Mouse (Mus musculus) intestine, embryonic 16.5 days (tissue): ENCODE measurements around the gene A430078G23Rik. TPM values are rescaled to one million over a fixed set of nuclear protein-coding genes. Genes with fewer than 3 reads are reported as not detected.

Experiments
- ATAC-seq: fragments of 200-750 bp; cut with Nextera tagmentation; 2 replicates; pipeline ENCODE4 v1.8.0; 2017; ENCODE audit warnings: moderate TSS enrichment, moderate library complexity
- H3K27ac ChIP-seq: fragments of 300-500 bp; sonication (generic); 2 replicates; pipeline ENCODE4 v1.5.1; 2014; ENCODE audit warnings: mild to moderate bottlenecking, low read length
- H3K27me3 ChIP-seq: fragments of 300-500 bp; sonication (generic); replicated peaks from 2 replicates; pipeline ENCODE4 v1.6.1; 2014; ENCODE audit warnings: low read length, control low read depth, mixed read lengths; ENCODE audit not compliant: control insufficient read depth, insufficient read depth
- H3K36me3 ChIP-seq: fragments of 300-500 bp; sonication (generic); 2 replicates; pipeline ENCODE4 v1.6.1; 2014; ENCODE audit warnings: low read length, control low read depth; ENCODE audit not compliant: control insufficient read depth, insufficient read depth
- H3K4me1 ChIP-seq: fragments of 300-500 bp; sonication (generic); 2 replicates; pipeline ENCODE4 v1.6.1; 2014; ENCODE audit warnings: low read length, control low read depth, mixed read lengths; ENCODE audit not compliant: control insufficient read depth, insufficient read depth
- H3K4me2 ChIP-seq: fragments of 300-500 bp; sonication (generic); 2 replicates; pipeline ENCODE4 v1.6.1; 2014; ENCODE audit warnings: low read depth, low read length, control low read depth
- H3K4me3 ChIP-seq: fragments of 300-500 bp; sonication (generic); 2 replicates; pipeline ENCODE4 v1.5.1; 2014; ENCODE audit warnings: mild to moderate bottlenecking, low read length
- H3K9ac ChIP-seq: fragments of 300-500 bp; sonication (generic); 2 replicates; pipeline ENCODE4 v1.6.1; 2014; ENCODE audit warnings: low read depth, low read length
- H3K9me3 ChIP-seq: fragments of 300-500 bp; sonication (generic); 2 replicates; pipeline ENCODE4 v1.6.1; 2016; ENCODE audit warnings: low read length, control low read depth; ENCODE audit not compliant: control insufficient read depth
- WGBS: fragments of 180-500 bp; shearing (Covaris S2); extraction: QIAGEN DNeasy Blood & Tissue Kit; methylation state at CpG from one replicate; pipeline ENCODE4 v1.1.7; 2014; 5-methylcytosine and 5-hydroxymethylcytosine counted together
- polyA plus RNA-seq: library from polyadenylated mRNA; unstranded; fragments of >200 nt; fragmentation: Nextera tagmentation; extraction: Ambion mirVana; gene quantifications from 2 replicates; pipeline ENCODE4 v1.2.1, GENCODE M21; 2015

Gene A430078G23Rik
- polyA plus RNA-seq, 1 experiment from 2014 or later: 0.32 TPM

GRCm38 (mm10) chr8:3345337-3345736 is 7.9 kb upstream of the A430078G23Rik start:
- WGBS: 94% methylated on average over 6 of the region's 6 CpGs

GRCm38 (mm10) chr8:3346691-3347413 is 6.4 kb upstream of the A430078G23Rik start:
- H3K4me2 ChIP-seq: no peak overlapping the region

More at GRCm38 (mm10) chr8:3345337-3345736, 7.9 kb upstream of the A430078G23Rik start:
- Histone ChIP-seq H3K36me3 (no peaks in the 10 kb centered on the region), H3K4me2 (no peak overlapping the region), H3K9me3 (no peaks in the 10 kb centered on the region), H3K4me1 (no peaks in the 10 kb centered on the region), H3K27ac (no peak overlapping the region), H3K4me3 (no peak overlapping the region), H3K27me3 (no peaks in the 10 kb centered on the region), H3K9ac (no peak overlapping the region)
- no peak for ATAC-seq

GRCm38 (mm10) chr8:3348142-3348823 is 4.9 kb upstream of the A430078G23Rik start:
- peak; percentile 53 for ATAC-seq
- Histone ChIP-seq H3K36me3 (no peaks in the 10 kb centered on the region), H3K4me2 (no peak overlapping the region), H3K4me3 (no peak overlapping the region), H3K9me3 (no peaks in the 10 kb centered on the region), H3K27ac (no peak overlapping the region), H3K9ac (0 out of 2 replicates have a peak overlapping the region, but pooled peaks have one; percentile 10), H3K27me3 (no peaks in the 10 kb centered on the region), H3K4me1 (peaks cover 8% of the 10 kb centered on the region; the same call in 1 of the 2 replicates)
- 19% methylated on average over 13 of the region's 13 CpGs for WGBS

More at GRCm38 (mm10) chr8:3346691-3347413, 6.4 kb upstream of the A430078G23Rik start:
- 83% methylated on average over 5 of the region's 5 CpGs for WGBS
- Histone ChIP-seq H3K36me3 (no peaks in the 10 kb centered on the region), H3K27ac (no peak overlapping the region), H3K4me3 (no peak overlapping the region), H3K4me1 (no peaks in the 10 kb centered on the region), H3K9ac (no peak overlapping the region), H3K9me3 (no peaks in the 10 kb centered on the region), H3K27me3 (no peaks in the 10 kb centered on the region)
- ATAC-seq: no peak

GRCm38 (mm10) chr8:3350747-3351146 is 2.5 kb upstream of the A430078G23Rik start:
- 45% methylated on average over 6 of the region's 6 CpGs for WGBS
- no peak for ATAC-seq

GRCm38 (mm10) chr8:3352715-3353114 is 500 bp upstream of the A430078G23Rik start:
- no peaks in the 10 kb centered on the region for H3K27me3 ChIP-seq
- no peak overlapping the region for H3K27ac ChIP-seq
- peak; percentile 73 for ATAC-seq
- no peak overlapping the region for H3K9ac ChIP-seq
- H3K4me1 ChIP-seq: peaks cover 8% of the 10 kb centered on the region; the same call in 1 of the 2 replicates
- H3K4me2 ChIP-seq: no peak overlapping the region
- no peak overlapping the region for H3K4me3 ChIP-seq
- H3K36me3 ChIP-seq: no peaks in the 10 kb centered on the region
- WGBS: 56% methylated on average over 6 of the region's 6 CpGs
- H3K9me3 ChIP-seq: no peaks in the 10 kb centered on the region

More at GRCm38 (mm10) chr8:3350747-3351146, 2.5 kb upstream of the A430078G23Rik start:
- peaks cover 8% of the 10 kb centered on the region; the same call in 1 of the 2 replicates for H3K4me1 ChIP-seq
- H3K27ac ChIP-seq: no peak overlapping the region
- no peak overlapping the region for H3K4me2 ChIP-seq
- H3K27me3 ChIP-seq: no peaks in the 10 kb centered on the region
- no peak overlapping the region for H3K4me3 ChIP-seq
- no peak overlapping the region for H3K9ac ChIP-seq
- no peaks in the 10 kb centered on the region for H3K9me3 ChIP-seq
- H3K36me3 ChIP-seq: no peaks in the 10 kb centered on the region

GRCm38 (mm10) chr8:3353811-3354442 is 712 bp downstream of the A430078G23Rik start:
- H3K27me3 ChIP-seq: no peaks in the 10 kb centered on the region
- H3K27ac ChIP-seq: no peak overlapping the region
- no peak overlapping the region for H3K9ac ChIP-seq
- H3K9me3 ChIP-seq: no peaks in the 10 kb centered on the region
- no peaks in the 10 kb centered on the region for H3K36me3 ChIP-seq
- peaks cover 8% of the 10 kb centered on the region; the same call in 1 of the 2 replicates for H3K4me1 ChIP-seq
- no peak for ATAC-seq
- no peak overlapping the region for H3K4me2 ChIP-seq
- no peak overlapping the region for H3K4me3 ChIP-seq
- WGBS: 68% methylated on average over 6 of the region's 6 CpGs

- Histone ChIP-seq H3K4me3 (no peak overlapping the region), H3K36me3 (no peaks in the 10 kb centered on the region), H3K27me3 (no peaks in the 10 kb centered on the region), H3K4me2 (no peak overlapping the region), H3K27ac (no peak overlapping the region), H3K9me3 (no peaks in the 10 kb centered on the region), H3K4me1 (peaks cover 8% of the 10 kb centered on the region; the same call in 1 of the 2 replicates), H3K9ac (no peak overlapping the region)
- WGBS: 64% methylated on average over 5 of the region's 5 CpGs
- no peak for ATAC-seq
Observed at GRCm38 (mm10) chr8:3354443-3354812, 1.2 kb downstream of the A430078G23Rik start.

- no peak for ATAC-seq
- H3K4me3 ChIP-seq: no peak overlapping the region
- H3K27ac ChIP-seq: no peak overlapping the region
- no peak overlapping the region for H3K4me2 ChIP-seq
- H3K36me3 ChIP-seq: no peaks in the 10 kb centered on the region
- no peaks in the 10 kb centered on the region for H3K27me3 ChIP-seq
- no peaks in the 10 kb centered on the region for H3K9me3 ChIP-seq
- 86% methylated on average over 6 of the region's 6 CpGs for WGBS
- no peak overlapping the region for H3K9ac ChIP-seq
- H3K4me1 ChIP-seq: peaks cover 8% of the 10 kb centered on the region; the same call in 1 of the 2 replicates
Observed at GRCm38 (mm10) chr8:3355586-3355985, 2.4 kb downstream of the A430078G23Rik start.

GRCm38 (mm10) chr8:3358060-3358459 is 4.8 kb downstream of the A430078G23Rik start:
- no peak overlapping the region for H3K4me3 ChIP-seq
- 0 out of 2 replicates have a peak, but pooled peaks have one; percentile 28 for ATAC-seq
- no peaks in the 10 kb centered on the region for H3K9me3 ChIP-seq
- no peaks in the 10 kb centered on the region for H3K27me3 ChIP-seq
- H3K4me1 ChIP-seq: 0 out of 2 replicates have a peak, but pooled peaks cover 1% of the 10 kb centered on the region
- H3K9ac ChIP-seq: no peak overlapping the region
- no peak overlapping the region for H3K4me2 ChIP-seq
- H3K27ac ChIP-seq: no peak overlapping the region
- WGBS: 5% methylated on average over 4 of the region's 4 CpGs
- no peaks in the 10 kb centered on the region for H3K36me3 ChIP-seq
